Mouse (Mus musculus) CH12.LX (cell line): Measurements from ENCODE around the gene Gm12185. TPM values are rescaled to one million over a fixed set of nuclear protein-coding genes. Genes with fewer than 3 reads are reported as not detected.
A peak's percentile ranks its signal among the peaks of the same experiment; 100 is the strongest.

ENCODE experiments used
- DNase-seq: peaks from one replicate; pipeline ENCODE4 v3.0.0-alpha.2; 2013; ENCODE audit errors: extremely low read depth
- H3K27ac ChIP-seq: 2 replicates; pipeline ENCODE4 v1.5.1; 2012; ENCODE audit warnings: low read depth, mild to moderate bottlenecking, control low read depth, moderate library complexity; ENCODE audit not compliant: insufficient read depth
- H3K27me3 ChIP-seq: replicated peaks from 2 replicates; pipeline ENCODE3; 2012; ENCODE audit warnings: inconsistent platforms
- H3K36me3 ChIP-seq, 2 experiments: replicated peaks in 1 of 2; 2 replicates each; pipeline versions ENCODE3 to v1.6.1; 2012; ENCODE audit warnings: inconsistent platforms in 1 of 2, low read length in 1 of 2, mild to moderate bottlenecking in 1 of 2, mixed read lengths in 1 of 2, moderate library complexity in 1 of 2; ENCODE audit not compliant: control insufficient read depth in 1 of 2, insufficient read depth in 1 of 2
- H3K4me1 ChIP-seq, 2 experiments: 2 replicates each; pipeline ENCODE4 v1.6.1; 2012; ENCODE audit warnings: inconsistent platforms in 1 of 2, moderate library complexity in 1 of 2; ENCODE audit not compliant: insufficient read depth in 2 of 2, control insufficient read depth in 1 of 2
- H3K4me2 ChIP-seq: 2 replicates; pipeline ENCODE4 v1.6.1; 2012; ENCODE audit warnings: low read depth, mild to moderate bottlenecking, control low read depth; ENCODE audit not compliant: poor library complexity, insufficient read depth, severe bottlenecking
- H3K4me3 ChIP-seq, 3 experiments: fragments of 150-350 bp in 1 of 3; sonication (generic) in 1 of 3; replicated peaks in 1 of 3; 2 replicates each; pipeline versions ENCODE3 to v1.5.1; 2011 to 2012; ENCODE audit warnings: low read depth in 2 of 3, low read length in 2 of 3, mild to moderate bottlenecking in 2 of 3, moderate library complexity in 2 of 3, control low read depth in 1 of 3, improper control_type of control experiment in 1 of 3, inconsistent platforms in 1 of 3, mixed read lengths in 1 of 3; ENCODE audit not compliant: poor library complexity in 1 of 3
- H3K79me2 ChIP-seq: replicated peaks from 2 replicates; pipeline ENCODE4 v1.6.1; 2012; ENCODE audit warnings: mild to moderate bottlenecking, moderate library complexity; ENCODE audit not compliant: control insufficient read depth, poor library complexity, insufficient read depth, severe bottlenecking; ENCODE audit errors: extremely low read depth
- H3K9ac ChIP-seq: 2 replicates; pipeline ENCODE4 v1.6.1; 2012; ENCODE audit warnings: low read depth, mild to moderate bottlenecking, control low read depth, moderate library complexity; ENCODE audit not compliant: insufficient read depth
- H3K9me3 ChIP-seq: replicated peaks from 2 replicates; pipeline ENCODE3; 2012; ENCODE audit warnings: low read length, inconsistent platforms, mixed read lengths
- BHLHE40 ChIP-seq: IDR thresholded peaks from 2 replicates; pipeline ENCODE4 v1.6.1; 2011; ENCODE audit warnings: mild to moderate bottlenecking, low read depth, low read length, improper control_type of control experiment
- CHD1 ChIP-seq: IDR thresholded peaks from 2 replicates; pipeline ENCODE4 v1.6.1; 2012; ENCODE audit warnings: low read depth, low read length, improper control_type of control experiment, inconsistent platforms
- CHD2 ChIP-seq: IDR thresholded peaks from 2 replicates; pipeline ENCODE4 v1.6.1; 2011; ENCODE audit warnings: low read length, improper control_type of control experiment
- ELF1 ChIP-seq: IDR thresholded peaks from 2 replicates; pipeline ENCODE4 v1.6.1; 2014; ENCODE audit warnings: low read depth, mild to moderate bottlenecking, inconsistent platforms, low read length, improper control_type of control experiment
- GABPA ChIP-seq: IDR thresholded peaks from 2 replicates; pipeline ENCODE4 v1.6.1; 2012; ENCODE audit warnings: low read depth, low read length, improper control_type of control experiment, inconsistent platforms; ENCODE audit not compliant: insufficient replicate concordance
- HCFC1 ChIP-seq: IDR thresholded peaks from 2 replicates; pipeline ENCODE4 v1.6.1; 2012; ENCODE audit warnings: low read depth, mild to moderate bottlenecking, inconsistent platforms, low read length, improper control_type of control experiment
- IRF4 ChIP-seq: IDR thresholded peaks from 2 replicates; pipeline ENCODE4 v1.6.1; 2014; ENCODE audit warnings: low read depth, mild to moderate bottlenecking, inconsistent platforms, low read length, improper control_type of control experiment
- KAT2A ChIP-seq: IDR thresholded peaks from 2 replicates; pipeline ENCODE4 v1.6.1; 2012; ENCODE audit warnings: low read length, improper control_type of control experiment, inconsistent platforms; ENCODE audit not compliant: insufficient replicate concordance
- MAFK ChIP-seq: IDR thresholded peaks from 2 replicates; pipeline ENCODE4 v1.6.1; 2011; ENCODE audit warnings: low read length, improper control_type of control experiment; ENCODE audit not compliant: insufficient replicate concordance
- MAX ChIP-seq: IDR thresholded peaks from 2 replicates; pipeline ENCODE4 v1.6.1; 2011; ENCODE audit warnings: low read length, improper control_type of control experiment
- MAZ ChIP-seq: IDR thresholded peaks from 2 replicates; pipeline ENCODE4 v1.6.1; 2012; ENCODE audit warnings: low read depth, mild to moderate bottlenecking, inconsistent platforms, low read length, improper control_type of control experiment, moderate library complexity
- MEF2A ChIP-seq: IDR thresholded peaks from 2 replicates; pipeline ENCODE4 v1.6.1; 2014; ENCODE audit warnings: low read depth, mild to moderate bottlenecking, inconsistent platforms, low read length, improper control_type of control experiment, borderline replicate concordance
- MXI1 ChIP-seq: IDR thresholded peaks from 2 replicates; pipeline ENCODE4 v1.6.1; 2011; ENCODE audit warnings: mild to moderate bottlenecking, low read depth, low read length, improper control_type of control experiment
- MYC ChIP-seq: IDR thresholded peaks from 2 replicates; pipeline ENCODE4 v1.6.1; 2011; ENCODE audit warnings: low read depth, mild to moderate bottlenecking, improper control_type of control experiment, low read length
- NELFE ChIP-seq: IDR thresholded peaks from 2 replicates; pipeline ENCODE4 v1.6.1; 2011; ENCODE audit warnings: low read depth, low read length, improper control_type of control experiment
- PAX5 ChIP-seq: IDR thresholded peaks from 2 replicates; pipeline ENCODE4 v1.6.1; 2012; ENCODE audit warnings: low read length, inconsistent platforms, mixed read lengths
- RCOR1 ChIP-seq: conservative IDR thresholded peaks from 2 replicates; pipeline ENCODE4 v1.6.1; 2012; ENCODE audit warnings: low read depth, mild to moderate bottlenecking, inconsistent platforms, low read length, improper control_type of control experiment
- SMC3 ChIP-seq: IDR thresholded peaks from 2 replicates; pipeline ENCODE4 v1.6.1; 2011; ENCODE audit warnings: low read depth, low read length, improper control_type of control experiment
- TBP ChIP-seq: conservative IDR thresholded peaks from 2 replicates; pipeline ENCODE4 v1.6.1; 2011; ENCODE audit warnings: low read depth, low read length, improper control_type of control experiment
- UBTF ChIP-seq: IDR thresholded peaks from 2 replicates; pipeline ENCODE4 v1.6.1; 2012; ENCODE audit warnings: low read depth, mild to moderate bottlenecking, inconsistent platforms, low read length, improper control_type of control experiment, moderate library complexity
- USF1 ChIP-seq: IDR thresholded peaks from 2 replicates; pipeline ENCODE4 v1.6.1; 2014; ENCODE audit warnings: low read depth, mild to moderate bottlenecking, inconsistent platforms, low read length, improper control_type of control experiment
- dilution Hi-C: fragments of 300-500 bp; cut with MboI; formaldehyde crosslinking; loops from 2 replicates; pipeline ENCODE4 v1.14.3; 2020; ENCODE audit warnings: low sequenced_read_pairs; ENCODE audit not compliant: extremely low pct_unique_long_range_greater_than_20kb, extremely low pct_ligation_motif_present
- in situ Hi-C: fragments of 300-500 bp; cut with MboI; formaldehyde crosslinking; loops from 3 replicates; pipeline ENCODE4 v1.14.3; 2019; ENCODE audit warnings: low sequenced_read_pairs, low pct_ligation_motif_present, low pct_unique_long_range_greater_than_20kb, mixed read lengths
- polyA plus RNA-seq: library from polyadenylated mRNA; unstranded; fragments of >175 nt; gene quantifications from 2 replicates; pipeline ENCODE4 v1.2.1, GENCODE M21; 2012; ENCODE audit warnings: low read depth; ENCODE audit not compliant: insufficient read length
- total RNA-seq, 2 experiments: library from RNA; depleted of rRNA; stranded (reverse); fragments of 300-350 nt in 1 of 2; fragments of >200 nt in 1 of 2; gene quantifications; 2 replicates each; pipeline ENCODE4 v1.2.3; 2012 to 2014

Gene Gm12185
- total and polyA plus RNA-seq, 3 experiments: 0.04 to 0.50 TPM; not detected in 1

DNA sequence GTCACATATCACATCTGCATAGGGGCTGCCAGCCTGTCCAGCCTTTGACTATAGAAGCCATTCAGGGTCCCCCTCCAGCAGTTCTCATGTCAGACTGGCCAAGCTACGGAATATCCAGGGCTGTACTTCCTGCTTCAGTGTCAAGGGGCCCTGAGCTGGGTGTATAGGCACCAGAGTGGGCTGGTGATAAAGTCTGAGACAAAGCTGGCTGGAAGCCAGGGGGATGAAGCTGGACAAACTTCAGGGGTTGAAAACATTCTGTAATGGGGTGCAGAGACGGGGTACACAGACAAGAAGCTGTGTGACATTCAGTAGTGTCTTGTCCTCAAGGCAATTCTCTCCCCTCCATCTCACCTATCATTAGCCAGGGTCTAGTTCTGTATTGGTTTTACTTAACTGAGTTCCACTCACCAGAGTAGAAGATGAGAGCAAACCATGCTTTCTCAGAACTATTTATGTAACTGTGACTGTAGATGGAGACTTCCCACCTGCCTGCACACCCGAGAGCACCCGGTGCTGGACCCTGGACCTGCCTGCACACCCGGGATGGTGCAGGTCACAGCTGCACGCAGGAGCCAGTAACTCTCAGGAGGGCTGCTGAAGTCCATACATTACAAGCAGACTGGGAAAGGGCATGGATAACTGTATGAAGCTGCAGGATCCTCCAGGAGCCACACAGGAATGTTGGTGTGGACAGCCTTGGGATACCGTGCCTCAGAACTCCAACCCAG lies 122.5 kb downstream of the Gm12185 start:
- Histone ChIP-seq H3K4me2 (peak overlapping the region; percentile 93), H3K36me3 (peaks cover 22 to 34% of the 10 kb centered on the region in 2 experiments), H3K79me2 (peaks cover 25% of the 10 kb centered on the region), H3K4me1 (peaks cover 0 to 47% of the 10 kb centered on the region in 2 experiments; a peak in 2 of 4 replicates), H3K4me3 (peak overlapping the region; percentile 61 to 69 (median 69)), H3K9me3 (no peaks in the 10 kb centered on the region), H3K27me3 (no peaks in the 10 kb centered on the region), H3K9ac (peak overlapping the region; percentile 85), H3K27ac (no peak overlapping the region)
- in situ Hi-C loops: loop anchor here (5.0 to 25.0 kb wide), 4 partner anchors 233 to 543 kb away; partner anchors contain the start of genes Mgat1 and Olfr1389
- dilution Hi-C loops: no loop called here
- no peak for DNase-seq
- TF ChIP-seq TBP (no peak), MAX (no peak), MEF2A (peak; percentile 21; the same call in 1 of the 2 replicates), MYC (no peak), RCOR1 (no peak), MAFK (no peak), MAZ (no peak), USF1 (no peak), NELFE (no peak), BHLHE40 (peak; percentile 8; the same call in 1 of the 2 replicates), PAX5 (no peak), ELF1 (no peak; the same call in 1 of the 2 replicates), MXI1 (peak; percentile 20; the same call in 1 of the 2 replicates), HCFC1 (no peak)

DNA sequence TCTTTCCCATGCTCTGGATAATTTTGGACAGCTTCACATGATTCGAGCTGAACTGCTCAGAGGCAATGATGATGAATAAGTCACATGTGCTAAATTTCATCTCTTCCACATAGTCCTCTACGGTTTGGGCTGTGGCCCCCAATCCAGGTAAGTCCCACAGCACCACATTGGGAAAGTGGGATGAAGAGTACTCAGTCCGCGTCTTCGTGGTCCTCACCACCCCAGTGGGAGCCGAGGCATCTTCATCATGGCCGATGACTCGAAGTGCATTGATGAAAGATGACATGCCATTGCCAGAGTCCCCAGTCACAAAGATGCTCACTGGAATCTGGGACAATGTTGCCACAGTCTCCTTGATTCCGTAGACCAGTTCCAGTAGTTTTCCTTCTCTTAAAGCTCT lies 125.5 kb downstream of the Gm12185 start:
- TF ChIP-seq CHD2: no peak
- no peak for TF ChIP-seq UBTF
- no peak for TF ChIP-seq PAX5
- no peak for TF ChIP-seq GABPA
- no peak for TF ChIP-seq IRF4
- no peak for TF ChIP-seq HCFC1
- no peak for TF ChIP-seq SMC3
- no peak for TF ChIP-seq RCOR1
- no peak for TF ChIP-seq ELF1
- TF ChIP-seq CHD1: no peak
- no peak for TF ChIP-seq KAT2A
- Histone ChIP-seq H3K79me2 (peaks cover 25% of the 10 kb centered on the region), H3K9me3 (no peaks in the 10 kb centered on the region), H3K4me1 (peaks cover 0 to 27% of the 10 kb centered on the region in 2 experiments; a peak in 2 of 4 replicates), H3K27ac (no peak overlapping the region), H3K36me3 (peaks cover 25 to 48% of the 10 kb centered on the region in 2 experiments), H3K4me3 (no peak overlapping the region), H3K9ac (no peak overlapping the region), H3K4me2 (no peak overlapping the region), H3K27me3 (no peaks in the 10 kb centered on the region)
- dilution Hi-C loops: no loop called here
- DNase-seq: no peak
- in situ Hi-C loops: loop anchor here (25.0 kb wide), 2 partner anchors 279 to 546 kb away; partner anchors contain the start of gene Olfr1389
